Mouse (Mus musculus) embryonic facial prominence, embryonic 15.5 days (tissue): Measurements from ENCODE around the gene Cit. TPM values are rescaled to one million over a fixed set of nuclear protein-coding genes. Genes with fewer than 3 reads are reported as not detected.

ENCODE experiments used
- ATAC-seq: fragments of 200-750 bp; cut with Nextera tagmentation; 2 replicates; pipeline ENCODE4 v1.8.0; 2017; ENCODE audit warnings: low read depth, moderate TSS enrichment; ENCODE audit not compliant: insufficient number of reproducible peaks, low FRiP score, low TSS enrichment
- H3K27ac ChIP-seq: fragments of 300-500 bp; sonication (generic); replicated peaks from 2 replicates; pipeline ENCODE4 v1.5.1; 2015; ENCODE audit warnings: mild to moderate bottlenecking, inconsistent platforms
- H3K27me3 ChIP-seq: fragments of 300-500 bp; sonication (generic); 2 replicates; pipeline ENCODE4 v1.6.1; 2015; ENCODE audit warnings: inconsistent platforms
- H3K36me3 ChIP-seq: fragments of 300-500 bp; sonication (generic); 2 replicates; pipeline ENCODE4 v1.6.1; 2015; ENCODE audit warnings: mild to moderate bottlenecking, inconsistent platforms
- H3K4me1 ChIP-seq: fragments of 300-500 bp; sonication (generic); 2 replicates; pipeline ENCODE4 v1.6.1; 2015; ENCODE audit warnings: inconsistent platforms
- H3K4me2 ChIP-seq: fragments of 300-500 bp; sonication (generic); replicated peaks from 2 replicates; pipeline ENCODE4 v1.6.1; 2015; ENCODE audit warnings: mild to moderate bottlenecking, inconsistent platforms
- H3K4me3 ChIP-seq: fragments of 300-500 bp; sonication (generic); replicated peaks from 2 replicates; pipeline ENCODE4 v1.5.1; 2015; ENCODE audit warnings: mild to moderate bottlenecking, inconsistent platforms
- H3K9ac ChIP-seq: fragments of 300-500 bp; sonication (generic); 2 replicates; pipeline ENCODE4 v1.6.1; 2015; ENCODE audit warnings: inconsistent platforms
- H3K9me3 ChIP-seq: fragments of 300-500 bp; sonication (generic); replicated peaks from 2 replicates; pipeline ENCODE4 v1.6.1; 2016; ENCODE audit warnings: inconsistent platforms
- WGBS: fragments of 180-500 bp; shearing (Covaris S2); methylation state at CpG from one replicate; pipeline ENCODE4 v1.1.7; 2015; 5-methylcytosine and 5-hydroxymethylcytosine counted together
- polyA plus RNA-seq: library from polyadenylated mRNA; unstranded; fragments of >200 nt; fragmentation: Nextera tagmentation; extraction: Ambion mirVana; gene quantifications from 2 replicates; pipeline ENCODE4 v1.2.1, GENCODE M21; 2015

Cit gene
- polyA plus RNA-seq, 1 experiment from 2014 or later, result 26.5 TPM

- Histone ChIP-seq H3K4me1 (no peaks in the 10 kb centered on the region), H3K4me2 (no peak overlapping the region), H3K27ac (no peak overlapping the region), H3K4me3 (no peak overlapping the region), H3K36me3 (peaks cover 24% of the 10 kb centered on the region), H3K27me3 (no peaks in the 10 kb centered on the region), H3K9me3 (no peaks in the 10 kb centered on the region), H3K9ac (no peak overlapping the region)
- WGBS, result 87% methylated on average over 11 of the region's 11 CpGs
- ATAC-seq, result no peak
Measured at GRCm38 (mm10) chr5:115985101-115985500, 140.0 kb downstream of the Cit start.

GRCm38 (mm10) chr5:115987284-115987683, 142.2 kb downstream of the Cit start:
- H3K36me3 ChIP-seq, result peaks cover 40% of the 10 kb centered on the region
- no peak for ATAC-seq
- no peaks in the 10 kb centered on the region for H3K9me3 ChIP-seq
- H3K4me2 ChIP-seq, result no peak overlapping the region
- H3K9ac ChIP-seq, result no peak overlapping the region
- WGBS, result 84% methylated on average over 12 of the region's 12 CpGs
- no peaks in the 10 kb centered on the region for H3K27me3 ChIP-seq
- H3K4me3 ChIP-seq, result no peak overlapping the region
- no peak overlapping the region for H3K27ac ChIP-seq
- no peaks in the 10 kb centered on the region for H3K4me1 ChIP-seq

- Histone ChIP-seq H3K4me3 (no peak overlapping the region), H3K4me1 (no peaks in the 10 kb centered on the region), H3K27ac (no peak overlapping the region), H3K9me3 (no peaks in the 10 kb centered on the region), H3K9ac (no peak overlapping the region), H3K36me3 (peaks cover 44% of the 10 kb centered on the region), H3K27me3 (no peaks in the 10 kb centered on the region), H3K4me2 (no peak overlapping the region)
- WGBS, result 79% methylated on average over 11 of the region's 11 CpGs
- ATAC-seq, result no peak
Measured at GRCm38 (mm10) chr5:115991717-115992116, 146.6 kb downstream of the Cit start.

GRCm38 (mm10) chr5:115994101-115994500, 149.0 kb downstream of the Cit start:
- Histone ChIP-seq H3K27me3 (no peaks in the 10 kb centered on the region), H3K4me3 (no peak overlapping the region), H3K4me1 (no peaks in the 10 kb centered on the region), H3K4me2 (no peak overlapping the region), H3K9me3 (no peaks in the 10 kb centered on the region), H3K27ac (no peak overlapping the region), H3K9ac (no peak overlapping the region), H3K36me3 (peaks cover 28% of the 10 kb centered on the region)
- ATAC-seq, result no peak
- 92% methylated on average over 15 of the region's 15 CpGs for WGBS

- no peak overlapping the region for H3K4me3 ChIP-seq
- H3K4me1 ChIP-seq, result no peaks in the 10 kb centered on the region
- H3K4me2 ChIP-seq, result no peak overlapping the region
- peaks cover 8% of the 10 kb centered on the region for H3K36me3 ChIP-seq
- WGBS, result 75% methylated on average over 13 of the region's 13 CpGs
- H3K27ac ChIP-seq, result no peak overlapping the region
- no peaks in the 10 kb centered on the region for H3K9me3 ChIP-seq
- no peak for ATAC-seq
- H3K27me3 ChIP-seq, result no peaks in the 10 kb centered on the region
- H3K9ac ChIP-seq, result no peak overlapping the region
Measured at GRCm38 (mm10) chr5:115997376-115997775, 152.3 kb downstream of the Cit start.

- no peak overlapping the region for H3K27ac ChIP-seq
- 0 out of 2 replicates have a peak, but pooled peaks cover 4% of the 10 kb centered on the region for H3K36me3 ChIP-seq
- no peak overlapping the region for H3K4me2 ChIP-seq
- no peak overlapping the region for H3K9ac ChIP-seq
- no peaks in the 10 kb centered on the region for H3K4me1 ChIP-seq
- ATAC-seq, result no peak
- H3K4me3 ChIP-seq, result no peak overlapping the region
- WGBS, result 76% methylated on average over 8 of the region's 8 CpGs
- H3K27me3 ChIP-seq, result no peaks in the 10 kb centered on the region
- H3K9me3 ChIP-seq, result no peaks in the 10 kb centered on the region
Measured at GRCm38 (mm10) chr5:116003154-116003553, 158.1 kb downstream of the Cit start.

- Histone ChIP-seq H3K4me1 (no peaks in the 10 kb centered on the region), H3K4me3 (no peak overlapping the region), H3K27ac (no peak overlapping the region), H3K9ac (no peak overlapping the region), H3K9me3 (no peaks in the 10 kb centered on the region), H3K4me2 (no peak overlapping the region), H3K36me3 (0 out of 2 replicates have a peak, but pooled peaks cover 4% of the 10 kb centered on the region), H3K27me3 (no peaks in the 10 kb centered on the region)
- 46% methylated on average over 13 of the region's 13 CpGs for WGBS
- no peak for ATAC-seq
Measured at GRCm38 (mm10) chr5:116003825-116004224, 158.7 kb downstream of the Cit start.

- no peak overlapping the region for H3K27ac ChIP-seq
Measured at GRCm38 (mm10) chr5:116004271-116004670, 159.2 kb downstream of the Cit start.

GRCm38 (mm10) chr5:116006324-116007099, 161.4 kb downstream of the Cit start:
- Histone ChIP-seq H3K9me3 (no peaks in the 10 kb centered on the region), H3K4me3 (no peak overlapping the region), H3K4me1 (no peaks in the 10 kb centered on the region), H3K27me3 (no peaks in the 10 kb centered on the region), H3K36me3 (no peaks in the 10 kb centered on the region), H3K9ac (no peak overlapping the region), H3K27ac (no peak overlapping the region), H3K4me2 (no peak overlapping the region)
- no peak for ATAC-seq
- WGBS, result 70% methylated on average over 22 of the region's 22 CpGs

More at GRCm38 (mm10) chr5:116004271-116004670, 159.2 kb downstream of the Cit start:
- Histone ChIP-seq H3K4me2 (no peak overlapping the region), H3K9me3 (no peaks in the 10 kb centered on the region), H3K27me3 (no peaks in the 10 kb centered on the region), H3K36me3 (0 out of 2 replicates have a peak, but pooled peaks cover 4% of the 10 kb centered on the region), H3K4me1 (no peaks in the 10 kb centered on the region), H3K4me3 (no peak overlapping the region), H3K9ac (no peak overlapping the region)
- ATAC-seq, result no peak
- 86% methylated on average over 10 of the region's 10 CpGs for WGBS

- Histone ChIP-seq H3K27ac (no peak overlapping the region), H3K4me3 (no peak overlapping the region), H3K4me2 (no peak overlapping the region), H3K9ac (no peak overlapping the region), H3K4me1 (no peaks in the 10 kb centered on the region), H3K27me3 (no peaks in the 10 kb centered on the region), H3K36me3 (no peaks in the 10 kb centered on the region), H3K9me3 (no peaks in the 10 kb centered on the region)
- 75% methylated on average over 13 of the region's 13 CpGs for WGBS
- no peak for ATAC-seq
Measured at GRCm38 (mm10) chr5:116007723-116008122, 162.6 kb downstream of the Cit start.

GRCm38 (mm10) chr5:116009091-116009851, 164.2 kb downstream of the Cit start:
- Histone ChIP-seq H3K4me3 (no peak overlapping the region), H3K9me3 (no peaks in the 10 kb centered on the region), H3K4me2 (no peak overlapping the region), H3K27me3 (no peaks in the 10 kb centered on the region), H3K4me1 (no peaks in the 10 kb centered on the region), H3K36me3 (peaks cover 11% of the 10 kb centered on the region), H3K9ac (no peak overlapping the region), H3K27ac (no peak overlapping the region)
- no peak for ATAC-seq
- WGBS, result 44% methylated on average over 15 of the region's 15 CpGs
